Mouse (Mus musculus) thymus, postnatal 0 days (tissue): ENCODE measurements around the gene Tppp3. TPM values are rescaled to one million over a fixed set of nuclear protein-coding genes. Genes with fewer than 3 reads are reported as not detected.

Experiments
- DNase-seq: peaks from one replicate; pipeline ENCODE4 v3.0.0-alpha.2; 2015; ENCODE audit warnings: low spot score
- polyA plus RNA-seq: library from polyadenylated mRNA; unstranded; fragments of >200 nt; fragmentation: Nextera tagmentation; extraction: Ambion mirVana; gene quantifications from 2 replicates; pipeline ENCODE4 v1.2.1, GENCODE M21; 2015

The Tppp3 gene
- polyA plus RNA-seq, 1 experiment from 2014 or later, result 42.4 TPM

- peak; percentile 51 for DNase-seq
Observed at GRCm38 (mm10) chr8:105434136-105434535, 37.2 kb downstream of the Tppp3 start.

DNA sequence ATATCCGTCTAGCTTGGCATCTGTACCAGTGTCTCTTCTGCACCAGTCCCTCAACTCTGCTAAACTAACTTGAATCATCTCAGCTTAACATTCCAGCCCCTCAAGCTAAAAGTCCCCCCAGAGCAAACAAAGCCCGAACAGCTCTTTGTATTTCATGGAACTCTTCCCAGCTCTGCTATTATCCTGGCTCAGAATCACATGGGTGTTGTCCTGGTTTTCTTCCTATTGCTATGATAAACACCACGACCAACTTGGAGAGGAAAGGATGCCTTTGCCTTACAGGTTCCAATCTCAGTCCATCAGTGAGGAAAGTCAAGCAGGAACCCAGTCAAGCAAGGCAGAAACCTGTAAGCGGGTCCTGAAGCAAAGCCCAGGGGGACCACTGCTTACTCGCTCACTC, 37.8 kb downstream of the Tppp3 start:
- DNase-seq, result no peak

DNA sequence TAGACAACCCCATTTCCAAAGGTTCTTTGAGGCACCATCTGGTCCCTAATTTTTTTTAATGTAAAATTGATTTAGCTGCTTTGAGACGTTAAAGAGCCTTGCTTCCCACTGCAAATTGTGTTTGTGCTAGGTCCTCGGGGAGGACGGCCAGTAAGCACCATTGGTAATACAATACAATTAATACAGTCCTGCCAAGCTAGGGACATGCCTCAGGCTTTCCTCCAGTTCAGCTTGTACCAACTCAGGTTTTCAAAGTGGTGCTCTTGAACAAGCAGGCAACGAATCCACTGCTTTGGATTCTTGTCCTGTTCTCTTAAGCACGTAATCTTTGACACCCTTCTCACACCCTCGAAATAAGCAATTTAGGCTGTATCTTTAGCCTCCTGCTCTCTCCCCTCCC, 38.3 kb downstream of the Tppp3 start:
- no peak for DNase-seq

DNA sequence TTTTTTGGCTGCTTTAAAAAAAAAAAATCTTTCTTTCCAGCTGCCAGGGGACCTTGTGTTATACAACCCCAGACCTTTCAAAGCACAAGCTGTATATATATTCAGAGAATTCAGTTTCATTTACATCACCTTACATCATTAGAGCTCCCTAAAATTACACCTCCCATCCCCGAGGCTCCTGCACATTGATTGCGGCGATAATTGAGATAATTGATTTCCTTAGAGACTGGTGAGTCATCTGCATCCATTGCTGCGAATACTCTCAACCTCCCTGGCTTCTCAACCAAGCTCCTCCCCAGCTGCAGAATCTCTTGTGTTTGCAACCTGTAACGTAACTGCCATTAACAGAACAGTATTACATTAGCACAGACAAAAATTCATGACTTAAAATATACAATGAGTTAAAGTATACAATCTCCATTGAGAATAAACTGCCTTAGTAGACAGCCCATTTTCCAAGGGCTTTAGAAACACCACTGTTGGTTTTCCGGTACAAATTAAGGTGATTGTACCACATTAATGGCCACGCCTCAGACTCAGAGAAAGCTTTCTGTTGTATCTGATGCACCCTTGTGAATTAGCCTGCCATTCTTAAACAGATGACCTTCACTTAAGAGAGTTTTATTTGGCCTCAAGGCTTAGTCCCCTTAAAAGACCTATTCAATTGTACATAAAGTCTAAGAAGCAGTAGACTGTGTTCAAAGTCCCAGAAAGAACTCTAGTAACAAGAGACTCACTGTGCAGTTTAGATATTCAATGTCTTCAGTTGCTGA, 39.4 kb downstream of the Tppp3 start:
- DNase-seq, result no peak

DNA sequence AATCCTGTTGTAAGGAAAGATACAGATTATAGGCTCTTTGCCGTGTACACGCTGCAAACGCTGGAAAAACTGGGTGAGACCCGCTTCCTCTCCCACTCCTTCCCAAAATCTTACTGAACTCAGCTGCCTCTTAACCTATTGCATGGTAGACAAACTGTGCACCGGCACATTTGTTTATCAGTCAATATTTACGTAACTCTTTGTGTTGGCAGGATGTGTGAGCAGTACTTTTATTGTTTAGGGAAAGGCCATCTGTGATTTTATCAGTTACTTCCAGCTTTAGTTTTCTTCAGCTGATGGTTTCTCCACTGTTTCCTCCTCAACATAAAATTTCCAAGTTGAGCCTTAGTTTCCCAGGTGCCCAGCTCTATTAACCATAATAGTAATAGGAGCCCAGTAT, 44.4 kb downstream of the Tppp3 start:
- DNase-seq, result no peak

DNA sequence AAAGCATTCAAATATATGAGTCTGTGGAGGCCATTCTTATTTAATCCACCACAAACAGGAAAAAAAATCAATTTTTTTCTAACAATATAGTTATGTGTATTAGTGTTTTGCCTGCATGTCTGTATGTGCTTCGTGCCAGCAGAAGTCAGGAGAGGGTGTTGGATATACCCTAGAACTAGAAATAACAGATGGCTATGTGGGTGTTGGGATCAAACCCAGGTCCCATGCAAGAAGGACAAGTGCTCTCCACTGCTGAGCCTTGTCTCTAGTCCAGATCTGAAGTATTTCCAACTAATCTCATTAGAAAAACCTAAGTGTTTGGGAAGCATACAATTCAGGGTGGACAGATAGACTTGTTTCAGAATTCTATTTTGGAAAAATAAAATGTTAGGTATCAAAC, 49.3 kb downstream of the Tppp3 start:
- DNase-seq, result no peak

DNA sequence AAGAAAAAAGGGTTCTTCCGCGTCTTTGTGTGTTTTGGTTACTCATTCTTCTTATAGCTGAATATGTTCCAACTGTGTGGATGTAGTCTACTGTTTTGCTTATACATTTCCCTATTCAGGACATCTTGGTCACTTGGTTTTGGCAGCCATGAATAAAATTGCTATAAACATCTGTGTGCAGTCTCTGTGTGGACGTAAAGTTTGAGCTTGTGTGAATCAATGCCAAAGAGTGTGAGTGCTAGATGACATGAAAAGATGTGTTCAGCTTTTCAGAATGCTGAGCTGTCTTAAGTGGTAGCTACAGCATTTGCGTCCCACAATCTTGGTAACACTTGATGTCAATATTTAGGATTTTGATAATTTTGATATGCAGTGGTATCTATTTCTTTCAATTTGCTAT, 51.5 kb downstream of the Tppp3 start:
- DNase-seq, result no peak

- DNase-seq, result no peak
Observed at GRCm38 (mm10) chr8:105418992-105419391, 52.3 kb downstream of the Tppp3 start.

Other genes with a start within 250 kb of the Tppp3 start
- gene D230025D16Rik, start 246.4 kb downstream of the Tppp3 start, polyA plus RNA-seq, result 18.1 and 18.6 TPM in 2 replicates
- gene B3gnt9, start 216.4 kb downstream of the Tppp3 start, polyA plus RNA-seq, result 4.9 and 5.6 TPM in 2 replicates
- 51.0 and 57.0 TPM in 2 replicates for gene Tradd, start 206.9 kb downstream of the Tppp3 start, polyA plus RNA-seq
- gene Fbxl8, start 206.9 kb downstream of the Tppp3 start, polyA plus RNA-seq, result 7.6 and 8.2 TPM in 2 replicates
- not detected in 2 replicates for gene Hsf4, start 201.7 kb downstream of the Tppp3 start, polyA plus RNA-seq
- 0.42 and 0.47 TPM in 2 replicates for gene Nol3, start 195.4 kb downstream of the Tppp3 start, polyA plus RNA-seq
- 3.2 and 4.2 TPM in 2 replicates for gene 4931428F04Rik, start 181.7 kb downstream of the Tppp3 start, polyA plus RNA-seq
- 4.0 and 5.1 TPM in 2 replicates for gene Exoc3l, start 175.4 kb downstream of the Tppp3 start, polyA plus RNA-seq
- gene E2f4, start 173.9 kb downstream of the Tppp3 start, polyA plus RNA-seq, result 81.7 and 103 TPM in 2 replicates
- gene Elmo3, start 165.9 kb downstream of the Tppp3 start, polyA plus RNA-seq, result 9.3 and 9.4 TPM in 2 replicates
- 2.1 and 4.3 TPM in 2 replicates for gene Lrrc29, start 145.2 kb downstream of the Tppp3 start, polyA plus RNA-seq
- 145 and 149 TPM in 2 replicates for gene Tmem208, start 145.2 kb downstream of the Tppp3 start, polyA plus RNA-seq
- 0.85 and 1.1 TPM in 2 replicates for gene Fhod1, start 123.6 kb downstream of the Tppp3 start, polyA plus RNA-seq
- gene Slc9a5, start 122.7 kb downstream of the Tppp3 start, polyA plus RNA-seq, result 0.48 and 0.60 TPM in 2 replicates
- gene Plekhg4, start 98.3 kb downstream of the Tppp3 start, polyA plus RNA-seq, result 0.09 and 0.21 TPM in 2 replicates
- gene Kctd19, start 58.0 kb downstream of the Tppp3 start, polyA plus RNA-seq, result 0.04 and 0.31 TPM in 2 replicates
- 0.28 and 0.47 TPM in 2 replicates for gene Lrrc36, start 58.0 kb downstream of the Tppp3 start, polyA plus RNA-seq
- gene Zdhhc1, start 25.4 kb upstream of the Tppp3 start, polyA plus RNA-seq, result 5.8 and 6.9 TPM in 2 replicates
- gene Hsd11b2, start 47.2 kb upstream of the Tppp3 start, polyA plus RNA-seq, result 0.26 and 0.28 TPM in 2 replicates
- 97.3 and 105 TPM in 2 replicates for gene Atp6v0d1, start 94.5 kb upstream of the Tppp3 start, polyA plus RNA-seq
- 28.5 and 30.8 TPM in 2 replicates for gene Ripor1, start 133.7 kb upstream of the Tppp3 start, polyA plus RNA-seq
- gene Ctcf, start 165.0 kb upstream of the Tppp3 start, polyA plus RNA-seq, result 213 and 255 TPM in 2 replicates
- gene Agrp, start 165.9 kb upstream of the Tppp3 start, polyA plus RNA-seq, result 1.2 TPM in 2 replicates
- gene Carmil2, start 214.7 kb upstream of the Tppp3 start, polyA plus RNA-seq, result 53.7 and 63.6 TPM in 2 replicates
- gene Acd, start 229.6 kb upstream of the Tppp3 start, polyA plus RNA-seq, result 66.7 and 72.9 TPM in 2 replicates
- gene Pard6a, start 229.6 kb upstream of the Tppp3 start, polyA plus RNA-seq, result 20.5 and 22.4 TPM in 2 replicates
- 0.12 TPM in 1 of 2 replicates, not detected in the other for gene 4933405L10Rik, start 236.1 kb upstream of the Tppp3 start, polyA plus RNA-seq
- 28.7 and 29.4 TPM in 2 replicates for gene Enkd1, start 236.7 kb upstream of the Tppp3 start, polyA plus RNA-seq